Mouse (Mus musculus) heart, embryonic 13.5 days (tissue): ENCODE measurements at regions not wholly inside any gene's neighbourhood (a gene's known extent, or its start where the extent isn't known, plus 50 kb on each side); places are given as distances from the start of the nearest gene placed in this dataset.

Experiments used
- ATAC-seq: fragments of 200-750 bp; cut with Nextera tagmentation; 2 replicates; pipeline ENCODE4 v1.8.0; 2017; ENCODE audit warnings: moderate TSS enrichment; ENCODE audit not compliant: insufficient number of reproducible peaks, low FRiP score, low TSS enrichment; ENCODE audit errors: extremely low read depth
- H3K27ac ChIP-seq: fragments of 300-500 bp; sonication (generic); replicated peaks from 2 replicates; pipeline ENCODE4 v1.5.1; 2015; ENCODE audit warnings: moderate library complexity, mild to moderate bottlenecking, inconsistent platforms
- H3K27me3 ChIP-seq: fragments of 300-500 bp; sonication (generic); replicated peaks from 2 replicates; pipeline ENCODE4 v1.6.1; 2015; ENCODE audit warnings: mild to moderate bottlenecking, inconsistent platforms
- H3K36me3 ChIP-seq: fragments of 300-500 bp; sonication (generic); 2 replicates; pipeline ENCODE4 v1.6.1; 2015; ENCODE audit warnings: mild to moderate bottlenecking, inconsistent platforms
- H3K4me1 ChIP-seq: fragments of 300-500 bp; sonication (generic); 2 replicates; pipeline ENCODE4 v1.6.1; 2015; ENCODE audit warnings: inconsistent platforms
- H3K4me2 ChIP-seq: fragments of 300-500 bp; sonication (generic); 2 replicates; pipeline ENCODE4 v1.6.1; 2015; ENCODE audit warnings: inconsistent platforms, mild to moderate bottlenecking, moderate library complexity
- H3K4me3 ChIP-seq: fragments of 300-500 bp; sonication (generic); 2 replicates; pipeline ENCODE4 v1.5.1; 2015; ENCODE audit warnings: moderate library complexity, mild to moderate bottlenecking, inconsistent platforms
- H3K9ac ChIP-seq: fragments of 300-500 bp; sonication (generic); 2 replicates; pipeline ENCODE4 v1.6.1; 2015; ENCODE audit warnings: inconsistent platforms, mild to moderate bottlenecking, moderate library complexity
- H3K9me3 ChIP-seq: fragments of 300-500 bp; sonication (generic); 2 replicates; pipeline ENCODE4 v1.6.1; 2016; ENCODE audit warnings: inconsistent platforms
- WGBS: fragments of 180-500 bp; shearing (Covaris S2); methylation state at CpG from one replicate; pipeline ENCODE4 v1.1.7; 2015; ENCODE audit warnings: mixed read lengths; 5-methylcytosine and 5-hydroxymethylcytosine counted together

- Histone ChIP-seq H3K9me3 (no peaks in the 10 kb centered on the region), H3K36me3 (no peaks in the 10 kb centered on the region), H3K4me1 (no peaks in the 10 kb centered on the region), H3K27ac (no peak overlapping the region), H3K9ac (no peak overlapping the region), H3K4me3 (no peak overlapping the region), H3K4me2 (no peak overlapping the region), H3K27me3 (no peaks in the 10 kb centered on the region)
- ATAC-seq = no peak
- 63% methylated on average over 2 of the region's 2 CpGs for WGBS
These were observed 280.0 kb downstream of the Pcdh10 start for GRCm38 (mm10) chr3:45658093-45658776.

GRCm38 (mm10) chr3:45659052-45659451, 280.9 kb downstream of the Pcdh10 start:
- Histone ChIP-seq H3K9ac (no peak overlapping the region), H3K4me3 (no peak overlapping the region), H3K27me3 (no peaks in the 10 kb centered on the region), H3K27ac (no peak overlapping the region), H3K36me3 (no peaks in the 10 kb centered on the region), H3K9me3 (no peaks in the 10 kb centered on the region), H3K4me2 (no peak overlapping the region), H3K4me1 (no peaks in the 10 kb centered on the region)
- ATAC-seq = no peak
- 86% methylated on average over 1 of the region's 1 CpGs for WGBS

GRCm38 (mm10) chr3:45670434-45670833, 292.2 kb downstream of the Pcdh10 start:
- no peak for ATAC-seq
- no peak overlapping the region for H3K4me3 ChIP-seq
- no peaks in the 10 kb centered on the region for H3K9me3 ChIP-seq

GRCm38 (mm10) chr3:45677672-45678071, 299.5 kb downstream of the Pcdh10 start:
- 81% methylated on average over 6 of the region's 6 CpGs for WGBS
- no peak for ATAC-seq
- no peaks in the 10 kb centered on the region for H3K9me3 ChIP-seq
- no peak overlapping the region for H3K4me3 ChIP-seq
- H3K9ac ChIP-seq = no peak overlapping the region
- H3K27me3 ChIP-seq = peaks cover 14% of the 10 kb centered on the region
- H3K4me1 ChIP-seq = no peaks in the 10 kb centered on the region
- H3K36me3 ChIP-seq = no peaks in the 10 kb centered on the region
- no peak overlapping the region for H3K27ac ChIP-seq
- H3K4me2 ChIP-seq = no peak overlapping the region

More at GRCm38 (mm10) chr3:45670434-45670833, 292.2 kb downstream of the Pcdh10 start:
- H3K9ac ChIP-seq = no peak overlapping the region
- H3K4me2 ChIP-seq = no peak overlapping the region
- H3K27me3 ChIP-seq = no peaks in the 10 kb centered on the region
- no peak overlapping the region for H3K27ac ChIP-seq
- H3K36me3 ChIP-seq = no peaks in the 10 kb centered on the region
- no peaks in the 10 kb centered on the region for H3K4me1 ChIP-seq

GRCm38 (mm10) chr3:45681410-45681809, 303.2 kb downstream of the Pcdh10 start:
- H3K4me3 ChIP-seq = peak overlapping the region; percentile 35
- H3K27ac ChIP-seq = no peak overlapping the region
- ATAC-seq = no peak
- H3K36me3 ChIP-seq = no peaks in the 10 kb centered on the region
- peaks cover 14% of the 10 kb centered on the region for H3K27me3 ChIP-seq
- no peaks in the 10 kb centered on the region for H3K4me1 ChIP-seq
- H3K9me3 ChIP-seq = no peaks in the 10 kb centered on the region
- H3K4me2 ChIP-seq = peak overlapping the region; percentile 61
- H3K9ac ChIP-seq = no peak overlapping the region
- WGBS = 5% methylated on average over 12 of the region's 12 CpGs

GRCm38 (mm10) chr3:45707891-45708290, 329.7 kb downstream of the Pcdh10 start:
- no peaks in the 10 kb centered on the region for H3K4me1 ChIP-seq
- no peak for ATAC-seq
- no peak overlapping the region for H3K4me3 ChIP-seq
- H3K27me3 ChIP-seq = no peaks in the 10 kb centered on the region
- H3K4me2 ChIP-seq = no peak overlapping the region
- no peaks in the 10 kb centered on the region for H3K36me3 ChIP-seq
- H3K9me3 ChIP-seq = no peaks in the 10 kb centered on the region
- 45% methylated on average over 1 of the region's 1 CpGs for WGBS
- H3K27ac ChIP-seq = no peak overlapping the region
- no peak overlapping the region for H3K9ac ChIP-seq
